Mouse (Mus musculus) midbrain, postnatal 0 days (tissue): ENCODE data around the gene Enah. TPM values are rescaled to one million over a fixed set of nuclear protein-coding genes. Genes with fewer than 3 reads are reported as not detected.

Source experiments
- ATAC-seq: fragments of 200-750 bp; cut with Nextera tagmentation; 2 replicates; pipeline ENCODE4 v1.8.0; 2017; ENCODE audit warnings: moderate number of reproducible peaks, mild to moderate bottlenecking, moderate TSS enrichment, moderate library complexity; ENCODE audit not compliant: low FRiP score
- DNase-seq: peaks from one replicate; pipeline ENCODE4 v3.0.0-alpha.2; 2015; ENCODE audit warnings: low spot score
- H3K27ac ChIP-seq: fragments of 300-500 bp; sonication (generic); 2 replicates; pipeline ENCODE4 v1.5.1; 2014; ENCODE audit warnings: low read depth, mild to moderate bottlenecking, low read length, mixed read lengths
- H3K27me3 ChIP-seq: fragments of 300-500 bp; sonication (generic); 2 replicates; pipeline ENCODE4 v1.6.1; 2014; ENCODE audit warnings: low read length, control low read depth, mixed read lengths; ENCODE audit not compliant: insufficient read depth
- H3K36me3 ChIP-seq: fragments of 300-500 bp; sonication (generic); 2 replicates; pipeline ENCODE4 v1.6.1; 2014; ENCODE audit warnings: low read length, control low read depth, mixed read lengths; ENCODE audit not compliant: insufficient read depth
- H3K4me1 ChIP-seq: fragments of 300-500 bp; sonication (generic); 2 replicates; pipeline ENCODE4 v1.6.1; 2014; ENCODE audit warnings: mild to moderate bottlenecking, control low read depth, antibody characterized with exemption, low read length, mixed read lengths; ENCODE audit not compliant: insufficient read depth
- H3K4me2 ChIP-seq: fragments of 300-500 bp; sonication (generic); 2 replicates; pipeline ENCODE4 v1.6.1; 2014; ENCODE audit warnings: low read depth, mild to moderate bottlenecking, low read length, mixed read lengths; ENCODE audit not compliant: poor library complexity, severe bottlenecking
- H3K4me3 ChIP-seq: fragments of 300-500 bp; sonication (generic); 2 replicates; pipeline ENCODE4 v1.5.1; 2014; ENCODE audit warnings: low read depth, mild to moderate bottlenecking, low read length, moderate library complexity
- H3K9ac ChIP-seq: fragments of 300-500 bp; sonication (generic); replicated peaks from 2 replicates; pipeline ENCODE4 v1.6.1; 2014; ENCODE audit warnings: mild to moderate bottlenecking, low read length, moderate library complexity, mixed read lengths; ENCODE audit not compliant: poor library complexity, severe bottlenecking
- H3K9me3 ChIP-seq: fragments of 300-500 bp; sonication (generic); 2 replicates; pipeline ENCODE4 v1.6.1; 2016; ENCODE audit warnings: low read length, control low read depth
- CTCF ChIP-seq: IDR thresholded peaks from 2 replicates; pipeline ENCODE4 v1.5.1; 2016; ENCODE audit warnings: antibody characterized with exemption, mild to moderate bottlenecking
- WGBS: fragments of 180-500 bp; shearing (Covaris S2); extraction: QIAGEN DNeasy Blood & Tissue Kit; methylation state at CpG from one replicate; pipeline ENCODE4 v1.1.7; 2014; 5-methylcytosine and 5-hydroxymethylcytosine counted together
- polyA plus RNA-seq: library from polyadenylated mRNA; unstranded; fragments of >200 nt; fragmentation: Nextera tagmentation; extraction: Ambion mirVana; gene quantifications from 2 replicates; pipeline ENCODE4 v1.2.1, GENCODE M21; 2015
- total RNA-seq: library from RNA; depleted of rRNA; stranded (reverse); fragments of >200 nt; gene quantifications from 2 replicates; pipeline ENCODE4 v1.2.3, GENCODE M21; 2014; rRNA removed

The Enah gene
- total and polyA plus RNA-seq, 2 experiments from 2014 or later: 23.0 to 78.0 TPM

DNA sequence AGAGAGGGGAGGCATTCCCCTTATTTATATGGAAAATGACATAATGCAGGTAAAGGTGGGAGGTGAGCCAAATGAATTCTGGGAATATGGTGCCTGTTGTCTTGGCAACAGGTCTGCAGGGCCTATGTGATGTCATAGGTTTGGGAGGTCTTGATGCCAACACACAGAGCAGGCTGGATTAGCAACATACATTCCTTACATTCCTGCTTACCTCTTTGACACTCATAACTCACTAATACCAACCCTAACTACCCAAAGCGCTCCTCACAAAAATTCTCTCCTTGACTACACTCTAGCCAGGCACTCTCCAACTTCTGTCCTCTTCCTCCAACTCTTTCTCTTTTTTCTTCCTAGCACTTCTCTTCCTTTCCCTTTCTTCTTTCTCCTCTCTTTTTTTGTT lies 171.6 kb downstream of the Enah start:
- 0 out of 2 replicates have a peak, but pooled peaks cover 2% of the 10 kb centered on the region for H3K4me1 ChIP-seq
- H3K9me3 ChIP-seq: no peaks in the 10 kb centered on the region
- H3K9ac ChIP-seq: no peak overlapping the region
- 100% methylated on average over 1 of the region's 1 CpGs for WGBS
- no peak overlapping the region for H3K4me2 ChIP-seq
- H3K27me3 ChIP-seq: no peaks in the 10 kb centered on the region
- H3K4me3 ChIP-seq: no peak overlapping the region
- no peak for ATAC-seq
- no peak overlapping the region for H3K27ac ChIP-seq
- no peaks in the 10 kb centered on the region for H3K36me3 ChIP-seq
- no peak for TF ChIP-seq CTCF
- no peak for DNase-seq

DNA sequence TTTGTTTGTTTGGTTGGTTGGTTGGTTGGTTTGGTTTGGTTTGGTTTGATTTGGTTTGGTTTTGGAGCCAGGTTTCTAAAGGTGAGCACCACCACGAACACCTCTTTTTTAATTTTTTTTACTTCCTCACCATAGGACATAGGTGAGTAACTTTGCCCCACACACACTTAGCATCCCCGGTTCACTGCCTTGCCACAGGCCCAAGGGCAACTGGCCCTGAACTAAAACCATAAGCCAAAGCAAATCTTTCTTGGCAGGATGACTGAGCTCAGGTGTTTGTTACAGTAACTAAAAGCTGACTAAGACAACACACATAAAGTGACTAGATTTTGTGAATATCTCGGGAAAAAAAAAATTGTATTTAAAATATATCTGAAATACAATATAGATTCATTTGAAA lies 172.4 kb downstream of the Enah start:
- H3K9me3 ChIP-seq: no peaks in the 10 kb centered on the region
- no peaks in the 10 kb centered on the region for H3K27me3 ChIP-seq
- TF ChIP-seq CTCF: no peak
- H3K4me3 ChIP-seq: no peak overlapping the region
- H3K27ac ChIP-seq: no peak overlapping the region
- ATAC-seq (no peak), DNase-seq (no peak)
- no peaks in the 10 kb centered on the region for H3K36me3 ChIP-seq
- H3K4me1 ChIP-seq: 0 out of 2 replicates have a peak, but pooled peaks cover 4% of the 10 kb centered on the region
- H3K4me2 ChIP-seq: no peak overlapping the region
- H3K9ac ChIP-seq: no peak overlapping the region
- WGBS: 88% methylated on average over 3 of the region's 3 CpGs

Other genes with a start within 250 kb of the Enah start
- 22.1 and 22.3 TPM in 2 replicates for gene Lbr, start 176.9 kb downstream of the Enah start, total RNA-seq
- 20.2 and 20.3 TPM in 2 replicates for gene Lbr, start 176.9 kb downstream of the Enah start, polyA plus RNA-seq
- gene Srp9, start 104.7 kb upstream of the Enah start, total RNA-seq: 70.5 and 76.1 TPM in 2 replicates
- gene Srp9, start 104.7 kb upstream of the Enah start, polyA plus RNA-seq: 169 and 173 TPM in 2 replicates
- not detected in 2 replicates for gene Vmn1r1, start 144.5 kb upstream of the Enah start, total RNA-seq
- gene Vmn1r1, start 144.5 kb upstream of the Enah start, polyA plus RNA-seq: not detected in 2 replicates